Mouse (Mus musculus) thymus, postnatal 14 days (tissue): ENCODE measurements around the gene Gimap4.
"Not testable (repeated sequence)": the region's sequence is repeated elsewhere in the genome, so short reads cannot be mapped to it uniquely, and the experiment has no call there.

Experiments used
- DNase-seq: peaks from one replicate; pipeline ENCODE4 v3.0.0; 2021

Gimap4 gene

GRCm38 (mm10) chr6:48676860-48677415, 7.4 kb upstream of the Gimap4 start:
- DNase-seq, result no peak

GRCm38 (mm10) chr6:48677492-48678345, 6.6 kb upstream of the Gimap4 start:
- no peak for DNase-seq

- no peak for DNase-seq
These were observed 6.0 kb upstream of the Gimap4 start for GRCm38 (mm10) chr6:48678391-48678790.

- DNase-seq, result no peak
These were observed 4.6 kb upstream of the Gimap4 start for GRCm38 (mm10) chr6:48679701-48680100.

- no peak for DNase-seq
These were observed 3.9 kb upstream of the Gimap4 start for GRCm38 (mm10) chr6:48680421-48680820.

- peak; percentile 53 for DNase-seq
These were observed 2.8 kb upstream of the Gimap4 start for GRCm38 (mm10) chr6:48681472-48682090.

GRCm38 (mm10) chr6:48682271-48682670, 2.1 kb upstream of the Gimap4 start:
- no peak for DNase-seq

GRCm38 (mm10) chr6:48683263-48683821, 1.0 kb upstream of the Gimap4 start:
- DNase-seq, result not testable (repeated sequence)

GRCm38 (mm10) chr6:48684806-48685205, 457 bp downstream of the Gimap4 start:
- DNase-seq, result no peak

- no peak for DNase-seq
These were observed 902 bp downstream of the Gimap4 start for GRCm38 (mm10) chr6:48685251-48685650.

- DNase-seq, result peak; percentile 18
These were observed 1.6 kb downstream of the Gimap4 start for GRCm38 (mm10) chr6:48685694-48686665.

- no peak for DNase-seq
These were observed 2.7 kb downstream of the Gimap4 start for GRCm38 (mm10) chr6:48687077-48687476.

GRCm38 (mm10) chr6:48689320-48689719, 5.0 kb downstream of the Gimap4 start:
- DNase-seq, result no peak

- no peak for DNase-seq
These were observed 8.6 kb downstream of the Gimap4 start for GRCm38 (mm10) chr6:48692962-48693361.

- DNase-seq, result no peak
These were observed 12.6 kb downstream of the Gimap4 start for GRCm38 (mm10) chr6:48696830-48697554.

GRCm38 (mm10) chr6:48697555-48697930, 13.2 kb downstream of the Gimap4 start:
- no peak for DNase-seq

- DNase-seq, result no peak
These were observed 13.9 kb downstream of the Gimap4 start for GRCm38 (mm10) chr6:48698066-48698856.

- no peak for DNase-seq
These were observed 14.5 kb downstream of the Gimap4 start for GRCm38 (mm10) chr6:48698888-48699287.

GRCm38 (mm10) chr6:48700251-48701075, 16.1 kb downstream of the Gimap4 start:
- DNase-seq, result peak; percentile 31

GRCm38 (mm10) chr6:48702146-48702545, 17.8 kb downstream of the Gimap4 start:
- no peak for DNase-seq
